Mouse (Mus musculus) brown adipose tissue, adult 24 weeks (tissue): ENCODE results near the gene Ccdc57. TPM values are rescaled to one million over a fixed set of nuclear protein-coding genes. Genes with fewer than 3 reads are reported as not detected.
A peak's percentile ranks its signal among the peaks of the same experiment; 100 is the strongest.
"Not testable (repeated sequence)": the region's sequence is repeated elsewhere in the genome, so short reads cannot be mapped to it uniquely, and the experiment has no call there.

Experiments
- H3K27ac ChIP-seq: fragments of 200-500 bp; replicated peaks from 2 replicates; pipeline ENCODE4 v1.5.1; 2012; ENCODE audit warnings: low read depth, mild to moderate bottlenecking, low read length
- H3K4me1 ChIP-seq: fragments of 200-500 bp; 2 replicates; pipeline ENCODE4 v1.6.1; 2012; ENCODE audit warnings: low read length, mixed read lengths; ENCODE audit not compliant: control insufficient read depth, insufficient read depth, insufficient read length
- H3K4me3 ChIP-seq: fragments of 200-500 bp; 2 replicates; pipeline ENCODE4 v1.5.1; 2012; ENCODE audit warnings: low read depth, mild to moderate bottlenecking, low read length, moderate library complexity; ENCODE audit not compliant: insufficient read depth
- polyA plus RNA-seq: library from polyadenylated mRNA; stranded (reverse); fragments of >200 nt; gene quantifications from 2 replicates; pipeline ENCODE4 v1.2.4, GENCODE M21; 2012; ENCODE audit not compliant: missing spikeins, insufficient read depth, insufficient read length

The Ccdc57 gene
- polyA plus RNA-seq, 1 experiment: 7.1 TPM

DNA sequence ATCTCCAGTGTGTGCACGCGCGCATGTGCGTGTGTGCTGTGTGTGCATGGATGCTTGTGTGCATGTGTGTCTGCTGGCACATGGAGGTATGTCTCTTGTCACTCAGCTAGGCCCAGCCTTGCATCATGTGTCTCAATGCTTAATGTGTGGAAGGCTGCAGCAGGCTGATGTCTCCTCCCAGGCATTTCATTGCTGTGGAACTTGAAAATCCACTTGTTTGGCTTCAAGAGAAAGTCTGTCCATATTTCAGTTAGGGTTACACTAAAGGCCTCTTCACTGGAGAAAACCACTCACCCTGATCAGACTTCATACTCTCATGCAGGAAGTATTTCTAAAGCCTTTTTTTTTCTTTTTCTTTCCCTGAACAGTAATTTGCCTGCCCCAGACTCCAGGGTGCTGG, 79.5 kb downstream of the Ccdc57 start:
- H3K4me1 ChIP-seq: peaks cover 15% of the 10 kb centered on the region
- no peak overlapping the region for H3K27ac ChIP-seq
- no peak overlapping the region for H3K4me3 ChIP-seq

DNA sequence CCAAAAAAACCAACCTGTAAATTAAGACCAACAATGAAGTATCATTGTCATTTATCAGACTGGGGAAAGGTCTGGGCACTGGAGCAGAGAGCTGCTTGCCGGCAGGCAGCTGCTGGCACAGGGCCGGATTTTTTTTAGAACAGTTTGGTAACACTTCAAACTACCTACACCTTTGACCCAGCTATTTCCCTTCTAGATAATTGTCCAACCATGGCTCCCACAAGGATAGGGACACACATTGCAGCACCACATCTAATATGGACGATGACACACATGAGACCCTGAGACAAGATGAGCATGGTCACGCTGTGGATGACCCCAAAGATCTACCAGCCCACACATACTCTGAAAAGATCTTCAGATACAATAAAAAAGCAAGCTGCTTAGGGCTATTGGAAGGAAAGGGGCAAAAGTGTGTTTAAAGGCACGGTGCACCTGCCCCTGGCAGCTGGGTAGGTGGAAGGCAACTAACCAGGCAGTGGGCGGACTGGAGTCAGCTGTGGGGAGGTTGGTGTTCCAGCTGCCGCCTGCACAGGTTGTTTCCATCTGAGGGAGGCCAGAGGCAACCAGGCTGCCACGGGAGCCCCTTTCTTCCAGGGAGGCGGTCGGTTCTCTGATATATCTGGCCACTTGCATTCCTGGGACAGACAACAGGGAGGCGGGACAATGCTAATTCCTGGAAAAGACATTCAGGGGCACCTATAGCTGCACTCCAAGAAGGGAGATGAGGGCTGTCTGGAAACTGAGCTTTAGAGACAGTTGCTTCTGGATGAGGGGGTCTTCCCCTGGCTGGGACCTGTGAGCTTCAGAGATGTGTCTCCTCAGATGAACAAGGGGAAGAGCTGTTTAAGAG, 80.4 kb downstream of the Ccdc57 start:
- H3K4me3 ChIP-seq: no peak overlapping the region
- peak overlapping the region; percentile 78 for H3K27ac ChIP-seq
- peaks cover 13% of the 10 kb centered on the region for H3K4me1 ChIP-seq

DNA sequence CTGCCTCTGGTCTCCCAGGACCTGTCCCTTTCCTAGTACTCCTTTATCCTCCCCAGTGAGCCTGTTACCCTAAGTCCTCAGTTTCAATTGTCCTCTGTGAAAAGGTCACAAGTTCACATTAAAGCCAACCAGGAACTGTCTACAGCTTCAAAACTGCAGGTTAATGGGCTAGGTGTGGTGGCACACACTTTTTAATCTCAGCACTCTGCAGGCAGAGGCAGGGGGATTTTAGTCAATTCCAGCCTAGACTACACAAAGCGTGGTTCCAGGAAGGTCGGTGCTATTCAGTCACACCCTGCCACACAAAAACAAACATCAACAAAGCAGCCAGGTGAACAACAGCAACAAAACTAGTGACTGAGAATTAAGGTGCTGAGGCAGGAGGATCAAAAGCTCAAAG, 81.1 kb downstream of the Ccdc57 start:
- peaks cover 13% of the 10 kb centered on the region for H3K4me1 ChIP-seq
- no peak overlapping the region for H3K4me3 ChIP-seq
- peak overlapping the region; percentile 78 for H3K27ac ChIP-seq

DNA sequence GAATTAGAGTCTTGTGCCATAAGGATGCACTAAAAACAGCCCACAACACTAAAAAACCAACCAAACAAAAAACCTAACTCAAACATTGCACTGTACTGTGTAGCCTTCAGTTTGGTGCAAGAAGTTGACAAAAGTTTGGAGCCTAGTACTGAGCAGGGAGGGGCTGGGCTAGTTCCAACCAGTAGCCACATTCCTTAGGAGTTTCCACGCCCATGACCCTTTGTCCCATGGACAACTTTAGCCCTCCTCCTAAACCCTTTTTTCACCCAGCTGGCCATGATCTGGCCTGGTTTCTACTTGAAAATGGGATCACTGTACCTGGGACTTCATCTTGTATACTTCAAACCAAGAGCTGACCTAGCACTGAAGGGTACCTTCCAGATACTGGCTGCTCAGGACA, 81.5 kb downstream of the Ccdc57 start:
- Histone ChIP-seq H3K4me1 (peaks cover 13% of the 10 kb centered on the region), H3K4me3 (no peak overlapping the region), H3K27ac (peak overlapping the region; percentile 78)

DNA sequence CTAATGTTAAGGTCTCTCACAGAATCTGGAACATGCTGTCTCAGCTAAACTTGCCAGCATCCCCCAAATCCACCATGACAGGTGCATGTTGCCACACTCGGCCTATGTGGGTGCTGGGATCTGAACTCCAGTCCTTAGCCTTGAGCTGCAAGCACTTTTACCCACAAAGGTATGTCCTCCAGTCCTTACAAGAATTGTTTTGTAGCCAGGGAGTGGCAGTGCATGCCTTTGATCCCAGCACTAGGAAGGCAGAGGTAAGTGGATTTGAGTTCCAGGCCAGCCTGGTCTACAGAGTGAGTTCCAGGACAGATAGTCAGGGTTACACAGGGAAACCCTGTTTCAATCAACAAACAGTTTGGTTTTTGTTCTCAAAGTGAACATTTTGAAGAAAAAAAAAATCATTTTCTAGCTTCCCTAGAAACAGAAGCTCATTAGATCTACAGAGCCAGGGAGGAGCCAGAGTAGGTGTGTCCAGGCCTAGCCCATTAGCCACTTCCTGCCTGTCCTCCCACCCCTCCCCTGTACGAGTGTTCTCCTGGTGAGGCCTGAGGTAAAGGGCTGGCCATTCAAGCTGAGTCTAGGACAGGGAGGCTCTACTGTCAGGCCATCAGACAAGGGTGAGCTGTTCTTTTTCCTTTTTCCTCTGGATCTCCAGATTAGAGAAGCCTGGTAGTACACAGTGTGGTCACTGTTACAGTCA, 82.2 kb downstream of the Ccdc57 start:
- Histone ChIP-seq H3K4me1 (peaks cover 13% of the 10 kb centered on the region), H3K27ac (peak overlapping the region; percentile 36), H3K4me3 (no peak overlapping the region)

DNA sequence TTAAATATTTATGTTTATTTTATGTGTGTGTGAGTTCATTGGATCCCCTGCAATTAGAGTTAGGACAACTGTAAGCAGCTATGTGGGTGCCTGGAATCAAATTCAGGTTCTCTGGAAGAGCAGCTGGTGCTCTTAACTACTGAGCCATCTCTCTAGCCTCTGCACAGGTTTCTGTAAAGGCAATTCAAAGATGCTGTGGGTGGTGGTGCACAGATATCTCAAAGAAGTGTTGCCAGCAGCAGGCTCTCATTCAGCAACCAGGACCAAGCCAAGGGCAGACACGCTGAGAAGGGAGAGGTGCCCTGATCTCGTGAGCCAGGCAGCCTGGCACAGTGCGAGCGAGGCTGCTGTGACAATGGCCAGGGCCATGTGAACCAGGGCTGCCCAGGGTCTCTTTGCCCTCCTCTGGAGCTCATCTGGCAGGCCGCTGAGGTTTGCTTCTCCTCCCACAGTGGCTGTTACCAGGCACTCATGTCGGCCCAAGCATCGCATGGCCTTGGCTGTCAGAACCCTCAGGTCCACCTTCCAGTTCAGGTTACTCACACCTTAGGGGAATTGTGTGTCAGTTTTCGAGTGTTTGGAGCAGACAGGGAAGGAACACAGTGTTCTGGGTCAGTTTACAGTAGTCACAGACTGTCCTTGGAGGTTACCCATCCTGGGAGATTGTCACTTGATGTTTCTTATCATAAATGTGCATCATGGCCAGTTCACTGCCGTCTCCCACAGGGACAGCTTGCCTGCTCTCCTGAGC, 85.8 kb downstream of the Ccdc57 start:
- Histone ChIP-seq H3K27ac (no peak overlapping the region), H3K4me1 (peaks cover 10% of the 10 kb centered on the region), H3K4me3 (no peak overlapping the region)

DNA sequence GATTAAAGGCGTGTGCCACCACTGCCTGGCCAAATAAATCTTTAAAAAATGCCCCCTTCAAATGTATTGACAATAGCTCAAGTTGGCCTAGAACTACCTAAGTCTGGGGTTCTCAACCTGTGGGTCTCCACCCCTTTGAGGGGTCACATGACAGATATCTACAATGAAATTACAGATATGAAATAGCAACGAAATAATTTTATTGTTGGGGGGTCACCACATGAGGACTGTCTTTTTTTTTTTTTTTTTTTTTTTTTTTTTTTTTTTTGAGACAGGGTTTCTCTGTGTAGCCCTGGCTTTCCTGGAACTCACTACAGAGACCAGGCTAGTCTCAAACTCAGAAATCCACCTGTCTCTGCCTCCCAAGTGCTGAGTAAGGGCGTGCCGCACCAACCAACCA, 88.3 kb downstream of the Ccdc57 start:
- Histone ChIP-seq H3K4me1 (peaks cover 2% of the 10 kb centered on the region; the same call in 1 of the 2 replicates), H3K27ac (no peak overlapping the region), H3K4me3 (no peak overlapping the region)

DNA sequence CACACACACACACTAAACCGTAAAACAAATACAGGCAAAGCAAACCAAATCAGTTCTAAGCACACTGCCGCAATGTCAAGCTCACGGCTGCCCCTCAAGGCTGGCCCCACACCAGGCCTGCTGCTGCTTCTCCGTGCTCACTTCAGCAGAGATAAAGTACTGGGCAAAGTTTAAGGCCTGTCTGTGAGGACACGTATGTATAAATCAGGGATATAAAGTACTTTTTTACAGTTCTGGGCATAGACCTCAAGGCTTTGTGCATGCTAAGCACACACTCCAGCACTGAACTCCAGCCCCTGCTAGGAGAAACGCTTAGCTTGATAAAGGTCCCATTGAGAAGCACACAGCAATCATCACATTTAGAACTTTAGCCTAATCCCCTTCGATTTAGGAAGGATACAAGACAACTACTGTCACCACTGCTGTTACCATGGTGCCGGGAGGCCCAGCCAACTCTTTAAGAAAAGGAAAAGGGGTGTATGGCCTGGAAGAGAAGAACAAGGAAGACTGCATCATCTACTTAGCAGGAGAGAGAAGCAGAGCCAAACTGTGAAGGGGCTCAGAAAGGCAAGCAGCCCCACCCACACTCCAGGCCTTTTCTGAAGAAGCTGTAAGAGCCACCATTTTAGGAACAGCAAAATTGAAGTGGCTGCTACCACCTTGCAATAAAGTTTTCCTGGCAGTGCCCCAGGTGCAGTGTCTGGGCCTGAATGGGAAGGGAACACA, 99.0 kb downstream of the Ccdc57 start:
- H3K27ac ChIP-seq: no peak overlapping the region

DNA sequence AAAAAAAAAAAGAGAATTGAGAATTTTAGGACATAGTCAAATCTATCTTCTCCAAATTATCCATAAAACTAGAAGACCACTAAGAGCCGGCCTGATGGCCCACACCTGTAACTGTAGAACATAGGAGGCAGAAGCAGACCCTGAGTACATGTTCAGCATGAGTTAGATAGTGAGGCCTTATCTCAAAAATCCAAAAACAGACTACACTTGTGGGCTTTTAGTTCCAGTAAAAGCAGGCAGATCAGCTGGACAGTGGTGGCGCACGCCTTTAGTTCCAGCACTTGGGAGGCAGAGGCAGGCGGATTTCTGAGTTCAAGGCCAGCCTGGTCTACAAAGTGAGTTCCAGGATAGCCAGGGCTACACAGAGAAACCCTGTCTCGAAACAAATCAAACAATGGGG, 99.7 kb downstream of the Ccdc57 start:
- H3K4me1 ChIP-seq, H3K4me3 ChIP-seq, H3K27ac ChIP-seq: not testable (repeated sequence)

More for the DNA sequence above, 99.0 kb downstream of the Ccdc57 start:
- no peaks in the 10 kb centered on the region; the same call in 1 of the 2 replicates for H3K4me1 ChIP-seq
- no peak overlapping the region for H3K4me3 ChIP-seq

DNA sequence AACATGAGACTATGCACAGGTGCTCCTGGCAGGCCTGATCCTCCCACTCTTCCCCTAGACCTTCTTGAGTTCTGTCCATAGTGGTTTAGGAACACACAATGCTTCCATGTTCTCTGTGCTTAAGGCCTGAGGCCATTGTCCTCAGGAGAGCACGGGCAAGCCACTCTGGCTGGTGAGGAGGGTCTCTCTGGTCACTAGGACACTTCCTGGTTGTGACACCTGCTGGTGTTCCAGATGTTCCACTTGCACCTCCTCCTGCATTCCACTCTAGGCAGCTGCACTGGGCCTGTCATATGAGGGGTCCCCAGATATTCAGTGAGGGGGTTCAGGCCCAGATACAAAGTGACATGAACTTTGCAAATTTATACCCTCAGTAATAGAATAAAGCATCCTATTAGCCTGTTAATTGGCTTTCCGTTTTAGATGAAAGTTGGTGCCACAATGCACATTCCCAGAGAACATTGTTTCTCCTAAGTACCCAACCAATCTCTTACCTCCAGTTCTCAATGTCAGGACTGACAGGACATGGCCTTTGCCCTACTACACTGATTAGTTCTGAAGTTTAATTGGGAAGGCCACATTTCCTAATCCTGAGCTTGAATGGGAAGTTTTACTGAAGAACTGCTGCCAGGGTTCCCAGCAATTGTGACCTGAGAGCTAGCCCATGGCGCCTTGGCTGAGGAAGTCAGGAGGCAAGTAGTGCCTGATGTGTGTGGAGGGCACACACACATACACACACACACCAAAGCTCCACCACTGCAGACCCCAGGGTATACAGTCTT, 100.8 kb downstream of the Ccdc57 start:
- no peak overlapping the region for H3K4me3 ChIP-seq

DNA sequence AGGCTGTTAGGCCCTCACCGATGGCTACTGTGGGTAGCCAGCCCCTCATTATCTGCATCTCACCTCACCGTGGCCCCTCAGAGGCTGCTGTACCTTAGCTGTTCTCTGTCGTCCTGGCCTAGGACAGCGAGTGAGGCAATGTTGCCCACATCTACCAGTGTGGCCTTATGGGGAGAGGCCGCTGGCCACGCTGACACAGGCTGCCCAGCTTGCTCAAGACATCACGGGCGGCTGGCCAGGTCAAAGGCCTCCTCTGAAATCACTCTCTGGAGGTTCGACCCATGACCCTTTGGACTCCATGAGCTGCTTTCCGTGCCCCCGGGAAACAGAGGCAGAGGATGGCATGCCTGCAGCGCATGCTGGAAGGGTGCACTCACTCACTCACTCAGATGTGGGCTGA, 102.0 kb downstream of the Ccdc57 start:
- Histone ChIP-seq H3K4me3 (no peak overlapping the region), H3K27ac (no peak overlapping the region), H3K4me1 (no peaks in the 10 kb centered on the region; the same call in 1 of the 2 replicates)

More for the DNA sequence above, 100.8 kb downstream of the Ccdc57 start:
- Histone ChIP-seq H3K27ac (no peak overlapping the region), H3K4me1 (no peaks in the 10 kb centered on the region; the same call in 1 of the 2 replicates)

DNA sequence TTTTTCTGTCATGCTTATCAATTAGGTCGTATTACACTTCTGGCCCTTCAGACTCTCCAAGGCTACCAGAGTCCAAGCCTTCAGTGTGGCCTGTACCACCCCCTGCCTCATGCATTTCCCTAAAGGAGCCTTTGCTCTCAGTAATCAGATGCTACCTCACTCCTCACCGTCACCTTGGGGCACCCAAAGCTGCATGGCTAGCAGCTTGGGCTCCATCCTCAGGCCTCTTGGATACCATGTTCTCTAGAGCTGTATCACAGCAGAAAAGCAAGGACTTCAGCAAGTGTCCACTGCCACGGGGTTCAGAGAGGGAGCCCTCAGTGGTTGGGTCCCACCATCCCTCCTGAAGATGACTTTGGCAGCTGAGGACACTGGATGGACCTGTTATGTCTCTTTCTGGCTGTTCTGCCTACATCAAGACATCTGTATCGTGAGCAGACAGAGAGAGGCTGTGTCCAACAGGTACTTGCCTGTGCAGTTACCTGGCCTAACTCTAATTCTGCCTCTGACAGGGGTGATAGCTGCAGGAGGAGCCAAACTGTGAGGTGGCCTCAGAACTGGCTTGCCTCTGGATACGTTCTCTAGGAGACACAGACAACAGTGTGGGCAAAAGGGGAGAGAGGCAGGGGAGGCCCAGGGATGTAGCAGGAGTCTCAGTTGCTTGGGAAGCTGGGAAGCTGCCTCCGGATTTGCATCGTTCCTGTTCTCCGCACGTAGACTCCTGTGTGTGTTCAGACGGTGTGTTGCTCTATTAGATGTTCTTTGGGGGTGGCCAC, 102.7 kb downstream of the Ccdc57 start:
- Histone ChIP-seq H3K27ac (no peak overlapping the region), H3K4me1 (peaks cover 2% of the 10 kb centered on the region; the same call in 1 of the 2 replicates), H3K4me3 (no peak overlapping the region)

DNA sequence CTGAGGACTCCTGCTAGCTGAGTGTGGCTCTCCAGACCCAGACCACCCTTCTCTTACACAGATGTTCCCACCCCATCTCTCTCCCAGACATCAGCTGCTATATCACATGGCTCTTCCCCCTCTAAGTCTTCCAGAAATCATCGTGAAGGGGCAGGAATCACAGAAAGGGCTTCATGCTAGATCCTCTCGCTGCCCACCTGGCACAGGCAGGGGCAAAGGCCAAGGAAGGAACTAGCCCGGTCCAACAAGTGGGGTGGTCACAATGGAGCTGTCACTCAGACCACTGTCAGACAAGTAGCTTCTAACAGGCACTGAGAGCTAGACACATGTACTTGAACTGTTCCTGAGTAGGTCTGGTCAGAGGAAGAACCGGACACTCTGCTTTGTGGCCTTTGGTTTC, 104.3 kb downstream of the Ccdc57 start:
- Histone ChIP-seq H3K4me1 (peaks cover 2% of the 10 kb centered on the region; the same call in 1 of the 2 replicates), H3K4me3 (no peak overlapping the region), H3K27ac (no peak overlapping the region)
